In genomic region chr16:58512181-58512761, GRCm38 (mm10) we compare ENCODE assay signal across 8 mouse cellular contexts. TPM values are rescaled to one million over a fixed set of nuclear protein-coding genes. Genes with fewer than 3 reads are reported as not detected.
DNase-seq lines count a peak whose midpoint lies in the region; ATAC-seq and TF ChIP-seq lines count a peak whose summit lies in the region.

No protein-coding gene starts in this region.

- H3K9me3 ChIP-seq in liver, embryonic 13.5 days (replicated peaks): no peaks in the 10 kb centered on the region
- H3K9me3 ChIP-seq in liver, postnatal 0 days (ENCODE audit: low read length): no peaks in the 10 kb centered on the region

- no peak overlapping the region for H3K4me2 ChIP-seq in liver, embryonic 13.5 days
- H3K4me2 ChIP-seq in liver, postnatal 0 days (ENCODE audit: low read depth, low read length): no peak overlapping the region

- no peak overlapping the region for H3K4me3 ChIP-seq in liver, embryonic 13.5 days (replicated peaks)
- no peak overlapping the region for H3K4me3 ChIP-seq in liver, postnatal 0 days (ENCODE audit: low read depth, low read length)

- no peak for TF ChIP-seq EP300 in liver, postnatal 0 days (IDR thresholded peaks at IDR 0.05; ENCODE audit: low read depth)

- H3K4me1 ChIP-seq in liver, embryonic 13.5 days (replicated peaks): peaks cover 54% of the 10 kb centered on the region
- H3K4me1 ChIP-seq in liver, postnatal 0 days (ENCODE audit: insufficient read depth): peaks cover 15% of the 10 kb centered on the region

- no peak for ATAC-seq in liver, embryonic 13.5 days (ENCODE audit: low read depth)
- no peak for ATAC-seq in liver, postnatal 0 days
- no peak for ATAC-seq in erythroblast, adult 5-6 weeks (replicated peaks; ENCODE audit: low FRiP score, poor library complexity, severe bottlenecking)

- H3K9ac ChIP-seq in liver, embryonic 13.5 days: no peak overlapping the region
- no peak overlapping the region for H3K9ac ChIP-seq in liver, postnatal 0 days (replicated peaks)

- no peaks in the 10 kb centered on the region for H3K27me3 ChIP-seq in liver, embryonic 13.5 days
- no peaks in the 10 kb centered on the region for H3K27me3 ChIP-seq in liver, postnatal 0 days (ENCODE audit: insufficient read depth, low read length)

- no peak for TF ChIP-seq CTCF in liver, postnatal 0 days (IDR thresholded peaks at IDR 0.05; ENCODE audit: low read depth)

- DNase-seq in liver, embryonic 13.5 days: no peak
- no peak for DNase-seq in liver, postnatal 0 days
- DNase-seq in heart, adult 11 months: peak; percentile 96
- peak; percentile 33 for DNase-seq in kidney, adult 11 months
- peak; percentile 68 for DNase-seq in mesoderm, embryonic 11.5 days (ENCODE audit: low read depth, low spot score)
- DNase-seq in frontal cortex, postnatal 10 days (ENCODE audit: low spot score in 2 of 2): no peak
- DNase-seq in thymus, postnatal 14 days: no peak

- 68% methylated on average over 9 of the region's 9 CpGs for WGBS in liver, embryonic 13.5 days (ENCODE audit: insufficient replicate concordance)
- 61% methylated on average over 9 of the region's 9 CpGs for WGBS in liver, postnatal 0 days (ENCODE audit: insufficient replicate concordance)

- peaks cover 4% of the 10 kb centered on the region for H3K36me3 ChIP-seq in liver, embryonic 13.5 days
- H3K36me3 ChIP-seq in liver, postnatal 0 days (replicated peaks; ENCODE audit: insufficient read depth, low read length): no peaks in the 10 kb centered on the region

- peak overlapping the region; percentile 87 for H3K27ac ChIP-seq in liver, embryonic 13.5 days
- H3K27ac ChIP-seq in liver, postnatal 0 days (ENCODE audit: low read depth): no peak overlapping the region

RNA-seq across cellular contexts. Expression of gene St3gal6, which starts 11.8 kb away (rescaled TPM):
- 43.5 and 47.6 TPM in 2 replicates for polyA plus RNA-seq in liver, embryonic 13.5 days (2015; fragmentation: Nextera tagmentation; extraction: Ambion mirVana)
- 11.8 and 16.8 TPM in 2 replicates for polyA plus RNA-seq in liver, postnatal 0 days (2015; fragmentation: Nextera tagmentation; extraction: Ambion mirVana)
- 95.3 and 151 TPM in 2 replicates for total RNA-seq in erythroblast, adult 5-6 weeks (2015; ENCODE audit: low replicate concordance)
- 155 and 194 TPM in 2 replicates for total RNA-seq in erythroblast, adult 5-6 weeks (2017; ENCODE audit: low replicate concordance)

Comparison
In these comparisons a context has a peak if more than half of its experiments do, and no peak if none do; other contexts are left out.
1. DNase-seq: peak in heart, adult 11 months (single experiment), kidney, adult 11 months (single experiment) and mesoderm, embryonic 11.5 days (single experiment); none in liver, embryonic 13.5 days (single experiment), liver, postnatal 0 days (single experiment), frontal cortex, postnatal 10 days (0 of 2) and thymus, postnatal 14 days (single experiment).